In genomic region chr12:55491516-55492183, GRCm38 (mm10) we compare ENCODE assay signal across 8 mouse cellular contexts. TPM values are rescaled to one million over a fixed set of nuclear protein-coding genes. Genes with fewer than 3 reads are reported as not detected.
DNase-seq lines count a peak whose midpoint lies in the region; ATAC-seq and TF ChIP-seq lines count a peak whose summit lies in the region.

No protein-coding gene starts in this region.

- H3K4me1 ChIP-seq in MEL (ENCODE audit: control insufficient read depth in 1 of 2, insufficient read depth in 2 of 2, low read length in 2 of 2) = peaks cover 0 to 13% of the 10 kb centered on the region in 2 experiments; a peak in 3 of 4 replicates
- H3K4me1 ChIP-seq in cerebellum, adult 2 months (ENCODE audit: control insufficient read depth, insufficient read depth, low read length) = no peaks in the 10 kb centered on the region
- no peaks in the 10 kb centered on the region for H3K4me1 ChIP-seq in forebrain, postnatal 0 days (ENCODE audit: insufficient read depth)
- peaks cover 48% of the 10 kb centered on the region for H3K4me1 ChIP-seq in lung, embryonic 15.5 days
- H3K4me1 ChIP-seq in olfactory bulb, adult 2 months (ENCODE audit: control insufficient read depth, insufficient read depth, low read length) = peaks cover 19% of the 10 kb centered on the region
- H3K4me1 ChIP-seq in thymus, adult 2 months (replicated peaks; ENCODE audit: control insufficient read depth, insufficient read depth, low read length) = peaks cover 53% of the 10 kb centered on the region

- H3K9ac ChIP-seq in MEL (ENCODE audit: control insufficient read depth, low read depth, low read length, poor library complexity, severe bottlenecking) = peak overlapping the region; percentile 98
- H3K9ac ChIP-seq in forebrain, postnatal 0 days = peak overlapping the region; percentile 99
- H3K9ac ChIP-seq in lung, embryonic 15.5 days = peak overlapping the region; percentile 99

- no peak for TF ChIP-seq RAD21 in MEL (IDR thresholded peaks at IDR 0.05; ENCODE audit: low read depth, low read length)

- H3K27ac ChIP-seq in MEL (ENCODE audit: control insufficient read depth, low read depth, low read length) = peak overlapping the region; percentile 46; the same call in 1 of the 2 replicates
- H3K27ac ChIP-seq in cerebellum, adult 2 months (ENCODE audit: insufficient read depth, low read length) = peak overlapping the region; percentile 99; the same call in 1 of the 2 replicates
- peak overlapping the region; percentile 98 for H3K27ac ChIP-seq in forebrain, postnatal 0 days (ENCODE audit: low read depth, low read length)
- peak overlapping the region; percentile 100 for H3K27ac ChIP-seq in lung, embryonic 15.5 days
- H3K27ac ChIP-seq in olfactory bulb, adult 2 months (ENCODE audit: insufficient read depth, low read depth, low read length) = peak overlapping the region; percentile 89
- peak overlapping the region; percentile 89 for H3K27ac ChIP-seq in thymus, adult 2 months (ENCODE audit: control insufficient read depth, insufficient read depth, low read length)

- peaks cover 3 to 8% of the 10 kb centered on the region in 2 experiments for H3K36me3 ChIP-seq in MEL (ENCODE audit: control insufficient read depth in 1 of 2, insufficient read depth in 2 of 2, low read length in 2 of 2)
- H3K36me3 ChIP-seq in forebrain, postnatal 0 days (ENCODE audit: insufficient read depth) = peaks cover 29% of the 10 kb centered on the region
- H3K36me3 ChIP-seq in lung, embryonic 15.5 days = peaks cover 46% of the 10 kb centered on the region
- H3K36me3 ChIP-seq in thymus, adult 2 months (ENCODE audit: control insufficient read depth, insufficient read depth, low read length) = peaks cover 38% of the 10 kb centered on the region

- peak overlapping the region; percentile 85 for H3K4me2 ChIP-seq in forebrain, postnatal 0 days (ENCODE audit: low read depth)
- peak overlapping the region; percentile 80 for H3K4me2 ChIP-seq in lung, embryonic 15.5 days

- H3K4me3 ChIP-seq in MEL (ENCODE audit: control insufficient read depth in 1 of 2, insufficient read depth in 1 of 2, low read depth in 2 of 2, low read length in 2 of 2) = peak overlapping the region; percentile 97 to 98
- peak overlapping the region; percentile 99 for H3K4me3 ChIP-seq in cerebellum, adult 2 months (replicated peaks; ENCODE audit: insufficient read depth, low read depth, low read length)
- H3K4me3 ChIP-seq in forebrain, postnatal 0 days (ENCODE audit: low read depth, low read length) = peak overlapping the region; percentile 95
- H3K4me3 ChIP-seq in lung, embryonic 15.5 days = peak overlapping the region; percentile 88
- peak overlapping the region; percentile 100 for H3K4me3 ChIP-seq in olfactory bulb, adult 2 months (ENCODE audit: insufficient read depth, low read depth, low read length)
- H3K4me3 ChIP-seq in thymus, adult 2 months (ENCODE audit: control insufficient read depth, insufficient read depth, low read length) = peak overlapping the region; percentile 85

- 2% methylated on average over 54 of the region's 57 CpGs for WGBS in cerebellum, adult 2 months
- WGBS in forebrain, postnatal 0 days = 3% methylated on average over 35 of the region's 57 CpGs
- WGBS in lung, embryonic 15.5 days = 1% methylated on average over 17 of the region's 57 CpGs
- WGBS in olfactory bulb, adult 2 months = under 1% methylated on average over 50 of the region's 57 CpGs
- WGBS in thymus, adult 2 months = under 1% methylated on average over 47 of the region's 57 CpGs

- 0 out of 4 replicates have a peak, but pooled peaks have one; percentile 8 to 44 for TF ChIP-seq EP300 in MEL (IDR thresholded peaks at IDR 0.05; ENCODE audit: low read depth in 1 of 2, low read length in 2 of 2)

- peak; percentile 88 for ATAC-seq in forebrain, postnatal 0 days
- peak; percentile 89 for ATAC-seq in lung, embryonic 15.5 days (ENCODE audit: borderline replicate concordance, extremely low read depth, low FRiP score, low TSS enrichment)

- H3K9me3 ChIP-seq in MEL (replicated peaks; ENCODE audit: insufficient read depth, low read length) = no peaks in the 10 kb centered on the region
- H3K9me3 ChIP-seq in forebrain, postnatal 0 days (ENCODE audit: low read length) = no peaks in the 10 kb centered on the region
- no peaks in the 10 kb centered on the region for H3K9me3 ChIP-seq in lung, embryonic 15.5 days

- TF ChIP-seq CTCF in MEL (IDR thresholded peaks at IDR 0.05 in 2 of 3, conservative IDR thresholded peaks at IDR 0.05 in 1 of 3; ENCODE audit: control insufficient read depth in 1 of 3, insufficient read depth in 1 of 3, low read depth in 2 of 3, low read length in 3 of 3, poor library complexity in 1 of 3, severe bottlenecking in 1 of 3) = no peak; a peak in 1 of 6 replicates
- TF ChIP-seq CTCF in cerebellum, adult 2 months (IDR thresholded peaks at IDR 0.05; ENCODE audit: borderline replicate concordance, insufficient read depth, low read depth, low read length) = 0 out of 2 replicates have a peak, but pooled peaks have one; percentile 3
- TF ChIP-seq CTCF in forebrain, postnatal 0 days (IDR thresholded peaks at IDR 0.05; ENCODE audit: low read depth) = no peak
- TF ChIP-seq CTCF in olfactory bulb, adult 2 months (IDR thresholded peaks at IDR 0.05; ENCODE audit: insufficient read depth, low read depth, low read length) = no peak
- no peak for TF ChIP-seq CTCF in thymus, adult 2 months (IDR thresholded peaks at IDR 0.05; ENCODE audit: borderline replicate concordance, control insufficient read depth, extremely low read depth, insufficient read depth, low read length, poor library complexity)

- TF ChIP-seq POLR2A in MEL (IDR thresholded peaks at IDR 0.05; ENCODE audit: control insufficient read depth in 1 of 2, insufficient read depth in 1 of 2, low read depth in 1 of 2, low read length in 2 of 2, poor library complexity in 1 of 2) = no peak
- no peak for TF ChIP-seq POLR2A in cerebellum, adult 2 months (IDR thresholded peaks at IDR 0.05; ENCODE audit: borderline replicate concordance, insufficient read depth, low read length)
- no peak; the same call in 1 of the 2 replicates for TF ChIP-seq POLR2A in olfactory bulb, adult 2 months (IDR thresholded peaks at IDR 0.05; ENCODE audit: insufficient read depth, low read depth, low read length)
- no peak for TF ChIP-seq POLR2A in thymus, adult 2 months (IDR thresholded peaks at IDR 0.05; ENCODE audit: control insufficient read depth, extremely low read depth, insufficient read depth, low read length, poor library complexity)

- no peaks in the 10 kb centered on the region for H3K27me3 ChIP-seq in MEL (ENCODE audit: control insufficient read depth in 1 of 2, insufficient read depth in 2 of 2, low read length in 2 of 2)
- no peaks in the 10 kb centered on the region for H3K27me3 ChIP-seq in cerebellum, adult 2 months (ENCODE audit: control insufficient read depth, insufficient read depth, low read length)
- H3K27me3 ChIP-seq in forebrain, postnatal 0 days (ENCODE audit: insufficient read depth, low read length) = no peaks in the 10 kb centered on the region
- H3K27me3 ChIP-seq in lung, embryonic 15.5 days = no peaks in the 10 kb centered on the region
- no peaks in the 10 kb centered on the region for H3K27me3 ChIP-seq in thymus, adult 2 months (ENCODE audit: control insufficient read depth, insufficient read depth, low read length)

- peak; percentile 90 for DNase-seq in MEL (ENCODE audit: low read depth, low spot score)
- peak; percentile 88 for DNase-seq in cerebellum, adult 2 months
- peak; percentile 84 for DNase-seq in forebrain, postnatal 0 days
- peak; percentile 99 for DNase-seq in heart, postnatal 4 days
- peak; percentile 71 for DNase-seq in layer of hippocampus, adult 9-10 months (ENCODE audit: low spot score)
- peak; percentile 88 for DNase-seq in thymus, adult 2 months

- H3K79me2 ChIP-seq in MEL (ENCODE audit: control insufficient read depth, insufficient read depth, low read length, poor library complexity) = peaks cover 10% of the 10 kb centered on the region

TF ChIP-seq in MEL, 35 proteins besides CTCF, POLR2A, EP300 and RAD21:
- no peak for TF ChIP-seq TCF12 (IDR thresholded peaks at IDR 0.05; ENCODE audit: low read depth, low read length)
- no peak for TF ChIP-seq KAT2A (conservative IDR thresholded peaks at IDR 0.05; ENCODE audit: low read depth, low read length)
- peak; percentile 65; the same call in 1 of the 2 replicates for TF ChIP-seq ETS1 (IDR thresholded peaks at IDR 0.05; ENCODE audit: low read depth, low read length)
- no peak for TF ChIP-seq USF2 (IDR thresholded peaks at IDR 0.05; ENCODE audit: borderline replicate concordance in 1 of 2, insufficient read depth in 1 of 2, low read depth in 1 of 2, low read length in 2 of 2)
- TF ChIP-seq ZNF384 (IDR thresholded peaks at IDR 0.05; ENCODE audit: low read depth, low read length) = no peak
- TF ChIP-seq BHLHE40 (IDR thresholded peaks at IDR 0.05; ENCODE audit: borderline replicate concordance, low read depth, low read length) = no peak
- TF ChIP-seq NRF1 (IDR thresholded peaks at IDR 0.05; ENCODE audit: insufficient read depth, low read depth, low read length, poor library complexity, severe bottlenecking) = peak; percentile 62; the same call in 1 of the 2 replicates
- TF ChIP-seq SIN3A (IDR thresholded peaks at IDR 0.05; ENCODE audit: low read length) = peak; percentile 41; the same call in 1 of the 2 replicates
- peak; percentile 30 for TF ChIP-seq HCFC1 (IDR thresholded peaks at IDR 0.05; ENCODE audit: low read depth, low read length)
- TF ChIP-seq RCOR1 (IDR thresholded peaks at IDR 0.05; ENCODE audit: low read depth, low read length) = 0 out of 2 replicates have a peak, but pooled peaks have one; percentile 34
- TF ChIP-seq E2F4 (IDR thresholded peaks at IDR 0.05; ENCODE audit: borderline replicate concordance, low read depth, low read length) = no peak
- TF ChIP-seq MAX (IDR thresholded peaks at IDR 0.05; ENCODE audit: low read length) = peak; percentile 28; the same call in 1 of the 2 replicates
- no peak for TF ChIP-seq JUND (IDR thresholded peaks at IDR 0.05; ENCODE audit: low read depth, low read length)
- no peak for TF ChIP-seq MXI1 (IDR thresholded peaks at IDR 0.05; ENCODE audit: low read depth, low read length)
- TF ChIP-seq TAL1 (IDR thresholded peaks at IDR 0.05; ENCODE audit: low read length) = no peak

RNA-seq across cellular contexts. Expression of gene Nfkbia, which starts 0.8 kb away (rescaled TPM):
- total RNA-seq in MEL (2012; rRNA removed) = 8.1 and 9.3 TPM in 2 replicates
- polyA plus RNA-seq in MEL (2012; ENCODE audit: insufficient read depth in 1 of 2, insufficient read length in 2 of 2, low read depth in 1 of 2, low replicate concordance in 2 of 2, missing spikeins in 1 of 2) = 10 to 100 TPM in 1 of 2 experiments, not detected in 1; 15.9 TPM
- polyA plus RNA-seq in cerebellum, adult 2 months (2012; rRNA removed) = 39.1 and 45.7 TPM in 2 replicates
- 43.5 and 48.2 TPM in 2 replicates for total RNA-seq in forebrain, postnatal 0 days (2014; rRNA removed)
- polyA plus RNA-seq in forebrain, postnatal 0 days (2015; fragmentation: Nextera tagmentation; extraction: Ambion mirVana) = 61.9 and 75.8 TPM in 2 replicates
- 10 to 100 TPM; 31.4 to 34.2 TPM for total RNA-seq in heart, postnatal 4 days (2021)
- polyA plus RNA-seq in lung, embryonic 15.5 days (2015; fragmentation: Nextera tagmentation; extraction: Ambion mirVana) = 110 and 116 TPM in 2 replicates
- not detected in 2 replicates for polyA plus RNA-seq in olfactory bulb, adult 2 months (2012; ENCODE audit: insufficient read depth, insufficient read length, low replicate concordance, missing spikeins)
- 613 and 674 TPM in 2 replicates for polyA plus RNA-seq in thymus, adult 2 months (2012; rRNA removed)

Comparison
In these comparisons a context has a peak if more than half of its experiments do, and no peak if none do; other contexts are left out.
1. Peak in every context shown above with its lines: DNase-seq, ATAC-seq, H3K4me3 ChIP-seq and H3K27ac ChIP-seq.
2. H3K27ac ChIP-seq: peak in every context shown above with its lines; median percentile 100 in lung, embryonic 15.5 days; 99 in cerebellum, adult 2 months; 98 in forebrain, postnatal 0 days; 89 in olfactory bulb, adult 2 months; 89 in thymus, adult 2 months; 46 in MEL.